Mouse (Mus musculus) bone marrow macrophage, adult 2 months (primary cell): Measurements from ENCODE around the gene Aqp7.

ENCODE experiments used
- CTCF ChIP-seq: IDR thresholded peaks from 2 replicates; pipeline ENCODE4 v1.5.1; 2012; ENCODE audit warnings: low read depth, mild to moderate bottlenecking, low read length, moderate library complexity
- POLR2A ChIP-seq: IDR thresholded peaks from 2 replicates; pipeline ENCODE4 v1.6.1; 2012; ENCODE audit warnings: mild to moderate bottlenecking, low read depth, low read length, borderline replicate concordance

DNA sequence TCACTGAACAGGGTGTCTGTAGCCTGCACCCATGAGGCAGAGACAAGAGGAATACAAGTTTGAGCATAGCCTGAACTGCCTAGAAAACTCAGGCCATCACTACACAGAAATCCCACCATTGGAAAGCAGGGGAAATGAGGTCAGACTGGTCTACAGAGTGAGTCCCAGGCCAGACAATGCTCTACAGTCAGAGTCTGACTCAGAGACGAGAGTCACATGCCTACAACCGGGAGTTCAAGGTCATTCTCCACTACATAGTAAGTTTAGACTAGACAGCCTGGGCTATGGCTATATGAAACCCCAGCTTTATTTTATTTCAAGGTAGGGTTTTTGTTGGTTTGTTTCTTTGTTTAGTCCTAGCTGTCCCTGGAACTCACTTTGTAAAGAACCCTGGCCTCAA lies 987 bp upstream of the Aqp7 start:
- TF ChIP-seq CTCF = no peak
- no peak for TF ChIP-seq POLR2A
